Mouse (Mus musculus) forebrain, postnatal 0 days (tissue): ENCODE data around the gene Kdm5b. TPM values are rescaled to one million over a fixed set of nuclear protein-coding genes. Genes with fewer than 3 reads are reported as not detected.

Source experiments
- ATAC-seq: fragments of 200-750 bp; cut with Nextera tagmentation; 2 replicates; pipeline ENCODE4 v1.8.0; 2017; ENCODE audit warnings: mild to moderate bottlenecking, moderate library complexity
- DNase-seq: peaks from one replicate; pipeline ENCODE4 v3.0.0-alpha.2; 2015
- H3K27ac ChIP-seq: fragments of 300-500 bp; sonication (generic); 2 replicates; pipeline ENCODE4 v1.5.1; 2014; ENCODE audit warnings: low read depth, mild to moderate bottlenecking, antibody characterized with exemption, low read length, moderate library complexity, mixed read lengths
- H3K27me3 ChIP-seq: fragments of 300-500 bp; sonication (generic); 2 replicates; pipeline ENCODE4 v1.6.1; 2014; ENCODE audit warnings: mild to moderate bottlenecking, low read length, mixed read lengths; ENCODE audit not compliant: insufficient read depth
- H3K36me3 ChIP-seq: fragments of 300-500 bp; sonication (generic); 2 replicates; pipeline ENCODE4 v1.6.1; 2014; ENCODE audit warnings: mild to moderate bottlenecking, moderate library complexity; ENCODE audit not compliant: insufficient read depth
- H3K4me1 ChIP-seq: fragments of 300-500 bp; sonication (generic); 2 replicates; pipeline ENCODE4 v1.6.1; 2014; ENCODE audit warnings: antibody characterized with exemption; ENCODE audit not compliant: insufficient read depth
- H3K4me2 ChIP-seq: fragments of 300-500 bp; sonication (generic); 2 replicates; pipeline ENCODE4 v1.6.1; 2014; ENCODE audit warnings: low read depth, mild to moderate bottlenecking, moderate library complexity
- H3K4me3 ChIP-seq: fragments of 300-500 bp; sonication (generic); 2 replicates; pipeline ENCODE4 v1.5.1; 2014; ENCODE audit warnings: low read depth, low read length, mixed read lengths
- H3K9ac ChIP-seq: fragments of 300-500 bp; sonication (generic); 2 replicates; pipeline ENCODE4 v1.6.1; 2014; ENCODE audit warnings: mild to moderate bottlenecking
- H3K9me3 ChIP-seq: fragments of 300-500 bp; sonication (generic); 2 replicates; pipeline ENCODE4 v1.6.1; 2016; ENCODE audit warnings: low read length
- CTCF ChIP-seq: sonication (generic); IDR thresholded peaks from 2 replicates; pipeline ENCODE4 v1.5.1; 2016; ENCODE audit warnings: antibody characterized with exemption, control low read depth, low read depth
- WGBS: fragments of 180-500 bp; shearing (Covaris S2); extraction: QIAGEN DNeasy Blood & Tissue Kit; methylation state at CpG from one replicate; pipeline ENCODE4 v1.1.7; 2014; 5-methylcytosine and 5-hydroxymethylcytosine counted together
- polyA plus RNA-seq: library from polyadenylated mRNA; unstranded; fragments of >200 nt; fragmentation: Nextera tagmentation; extraction: Ambion mirVana; gene quantifications from 2 replicates; pipeline ENCODE4 v1.2.1, GENCODE M21; 2015
- total RNA-seq: library from RNA; depleted of rRNA; stranded (reverse); fragments of >200 nt; gene quantifications from 2 replicates; pipeline ENCODE4 v1.2.3, GENCODE M21; 2014; rRNA removed

The Kdm5b gene
- total RNA-seq (75.2 and 84.6 TPM in 2 replicates), polyA plus RNA-seq (38.3 and 53.6 TPM in 2 replicates)

- no peaks in the 10 kb centered on the region for H3K9me3 ChIP-seq
- 5% methylated on average over 34 of the region's 34 CpGs for WGBS
- peaks cover 26% of the 10 kb centered on the region for H3K4me1 ChIP-seq
- no peak for TF ChIP-seq CTCF
- H3K36me3 ChIP-seq: no peaks in the 10 kb centered on the region
- peak; percentile 1; the same call in 1 of the 2 replicates for ATAC-seq
- peak within 1 kb of the TSS; percentile 95 for H3K9ac ChIP-seq
- DNase-seq: peak; percentile 86
- peak within 1 kb of the TSS; percentile 61 for H3K4me2 ChIP-seq
- peak within 1 kb of the TSS; percentile 94 for H3K27ac ChIP-seq
- H3K27me3 ChIP-seq: no peaks in the 10 kb centered on the region
- H3K4me3 ChIP-seq: peak within 1 kb of the TSS; percentile 98
Measured at GRCm38 (mm10) chr1:134559976-134560375, at the start of gene Kdm5b. Gene Kdm5b (plus strand): TSS chr1:134560171.

GRCm38 (mm10) chr1:134512183-134512582 lies 47.8 kb upstream of the Kdm5b start:
- no peak for TF ChIP-seq CTCF

GRCm38 (mm10) chr1:134512584-134512983 lies 47.4 kb upstream of the Kdm5b start:
- H3K27me3 ChIP-seq: peaks cover 8% of the 10 kb centered on the region
- no peaks in the 10 kb centered on the region for H3K9me3 ChIP-seq
- no peak overlapping the region for H3K27ac ChIP-seq
- WGBS: 52% methylated on average over 6 of the region's 6 CpGs
- H3K4me2 ChIP-seq: no peak overlapping the region
- DNase-seq (no peak), ATAC-seq (no peak)
- peaks cover 8% of the 10 kb centered on the region for H3K4me1 ChIP-seq
- 0 out of 2 replicates have a peak, but pooled peaks cover 12% of the 10 kb centered on the region for H3K36me3 ChIP-seq
- H3K4me3 ChIP-seq: no peak overlapping the region
- H3K9ac ChIP-seq: no peak overlapping the region
- TF ChIP-seq CTCF: no peak

More at GRCm38 (mm10) chr1:134512183-134512582, 47.8 kb upstream of the Kdm5b start:
- no peak overlapping the region for H3K9ac ChIP-seq
- WGBS: 52% methylated on average over 4 of the region's 4 CpGs
- H3K27me3 ChIP-seq: peaks cover 8% of the 10 kb centered on the region
- H3K4me3 ChIP-seq: no peak overlapping the region
- H3K36me3 ChIP-seq: peaks cover 16% of the 10 kb centered on the region; the same call in 1 of the 2 replicates
- no peak overlapping the region for H3K4me2 ChIP-seq
- ATAC-seq (no peak), DNase-seq (no peak)
- no peaks in the 10 kb centered on the region for H3K9me3 ChIP-seq
- H3K27ac ChIP-seq: no peak overlapping the region
- peaks cover 8% of the 10 kb centered on the region for H3K4me1 ChIP-seq

- Histone ChIP-seq H3K36me3 (0 out of 2 replicates have a peak, but pooled peaks cover 5% of the 10 kb centered on the region), H3K9ac (peak overlapping the region; percentile 46), H3K4me3 (peak overlapping the region; percentile 34), H3K27me3 (peaks cover 8% of the 10 kb centered on the region), H3K27ac (no peak overlapping the region), H3K4me2 (peak overlapping the region; percentile 68), H3K4me1 (peaks cover 8% of the 10 kb centered on the region), H3K9me3 (no peaks in the 10 kb centered on the region)
- peak; percentile 34 for DNase-seq
- TF ChIP-seq CTCF: no peak
- WGBS: under 1% methylated on average over 38 of the region's 38 CpGs
- peak; percentile 48; the same call in 1 of the 2 replicates for ATAC-seq
Measured at GRCm38 (mm10) chr1:134513312-134513860, 46.6 kb upstream of the Kdm5b start.

GRCm38 (mm10) chr1:134513876-134514590 lies 45.9 kb upstream of the Kdm5b start:
- peak overlapping the region; percentile 68; the same call in 1 of the 2 replicates for H3K4me2 ChIP-seq
- no peak overlapping the region for H3K27ac ChIP-seq
- H3K9me3 ChIP-seq: no peaks in the 10 kb centered on the region
- DNase-seq (peak; percentile 21), ATAC-seq (no peak)
- peaks cover 8% of the 10 kb centered on the region for H3K4me1 ChIP-seq
- 0 out of 2 replicates have a peak, but pooled peaks cover 4% of the 10 kb centered on the region for H3K36me3 ChIP-seq
- no peak for TF ChIP-seq CTCF
- no peak overlapping the region for H3K9ac ChIP-seq
- peaks cover 8% of the 10 kb centered on the region for H3K27me3 ChIP-seq
- WGBS: 32% methylated on average over 16 of the region's 16 CpGs
- peak overlapping the region; percentile 34; the same call in 1 of the 2 replicates for H3K4me3 ChIP-seq

- H3K4me2 ChIP-seq: no peak overlapping the region
- peaks cover 8% of the 10 kb centered on the region for H3K27me3 ChIP-seq
- 70% methylated on average over 2 of the region's 2 CpGs for WGBS
- peak; percentile 6 for DNase-seq
- peaks cover 8% of the 10 kb centered on the region for H3K4me1 ChIP-seq
- TF ChIP-seq CTCF: no peak
- H3K36me3 ChIP-seq: no peaks in the 10 kb centered on the region
- ATAC-seq: no peak
- no peak overlapping the region for H3K9ac ChIP-seq
- no peak overlapping the region for H3K27ac ChIP-seq
- no peaks in the 10 kb centered on the region for H3K9me3 ChIP-seq
- H3K4me3 ChIP-seq: no peak overlapping the region
Measured at GRCm38 (mm10) chr1:134515891-134516290, 44.1 kb upstream of the Kdm5b start.
